Mouse (Mus musculus): ENCODE measurements around the gene Bmpr2. TPM values are rescaled to one million over a fixed set of nuclear protein-coding genes. Genes with fewer than 3 reads are reported as not detected.

Bmpr2 gene
- polyA plus RNA-seq, 1 experiment from 2014 or later = 12.1 TPM

DNA sequence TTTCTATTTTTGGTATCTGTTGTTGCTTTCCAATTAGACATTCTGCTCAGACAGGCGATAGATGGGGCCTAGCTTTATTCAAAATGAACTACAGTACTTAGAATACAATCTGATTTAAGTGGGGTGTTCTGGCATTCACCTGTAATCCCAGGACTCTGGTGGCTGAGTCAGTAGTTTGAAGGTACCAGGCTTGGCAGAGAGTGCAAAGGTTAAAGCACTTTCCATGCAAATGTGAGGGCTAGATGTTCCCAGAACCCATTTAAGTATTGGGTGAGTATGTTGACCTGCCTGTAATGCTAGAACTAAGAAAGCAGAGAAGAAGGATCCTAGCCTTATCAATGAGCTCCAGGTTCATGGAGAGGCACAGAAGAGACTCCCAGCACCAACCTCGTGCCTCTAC, 142.7 kb downstream of the Bmpr2 start:
- no peak overlapping the region for H3K27ac ChIP-seq
- H3K4me2 ChIP-seq = no peak overlapping the region
- ATAC-seq (ENCODE audit: low FRiP score) = no peak
- WGBS = 94% methylated on average over 2 of the region's 2 CpGs
- H3K9ac ChIP-seq = no peak overlapping the region
- no peaks in the 10 kb centered on the region for H3K36me3 ChIP-seq
- H3K4me3 ChIP-seq = no peak overlapping the region
- H3K4me1 ChIP-seq (replicated peaks) = no peaks in the 10 kb centered on the region
- H3K27me3 ChIP-seq = no peaks in the 10 kb centered on the region
- no peaks in the 10 kb centered on the region for H3K9me3 ChIP-seq

DNA sequence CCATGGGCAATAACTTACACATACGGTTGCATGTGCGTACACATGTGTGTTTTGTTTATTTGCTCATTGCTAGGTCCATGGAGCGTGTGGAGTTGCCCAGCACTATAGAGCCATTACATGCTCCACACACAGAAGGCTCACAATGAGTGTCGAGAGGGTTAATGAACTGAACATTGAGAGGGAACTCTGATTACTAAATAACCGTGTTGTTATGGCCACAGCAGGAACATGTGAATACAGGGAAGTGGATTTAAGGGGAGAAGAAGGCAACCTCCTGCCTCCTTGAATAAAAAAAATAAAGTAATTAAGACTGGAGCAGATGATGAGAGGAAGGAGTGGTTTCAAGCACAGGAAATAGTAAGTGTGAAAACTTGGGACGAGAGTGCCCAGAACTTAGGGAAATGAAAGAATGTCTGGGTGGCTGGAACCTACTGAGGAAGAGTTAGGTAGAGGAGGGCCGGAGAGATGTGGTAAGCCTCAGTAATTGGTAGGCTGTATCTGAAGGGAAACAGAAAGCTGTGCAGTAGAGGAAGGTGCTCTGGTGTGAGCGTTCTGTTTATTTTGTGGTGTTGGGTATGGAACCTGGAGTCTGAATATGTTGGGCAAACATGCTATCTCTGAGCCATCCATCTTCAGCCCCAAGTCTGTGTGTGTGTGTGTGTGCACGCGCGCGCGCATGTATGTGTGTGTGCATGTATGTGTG, 143.8 kb downstream of the Bmpr2 start:
- Histone ChIP-seq H3K9ac (no peak overlapping the region), H3K36me3 (no peaks in the 10 kb centered on the region), H3K4me2 (no peak overlapping the region), H3K9me3 (no peaks in the 10 kb centered on the region), H3K4me3 (no peak overlapping the region), H3K27me3 (no peaks in the 10 kb centered on the region), H3K27ac (no peak overlapping the region), H3K4me1 (replicated peaks) (no peaks in the 10 kb centered on the region)
- 90% methylated on average over 13 of the region's 13 CpGs for WGBS
- no peak for ATAC-seq (ENCODE audit: low FRiP score)

DNA sequence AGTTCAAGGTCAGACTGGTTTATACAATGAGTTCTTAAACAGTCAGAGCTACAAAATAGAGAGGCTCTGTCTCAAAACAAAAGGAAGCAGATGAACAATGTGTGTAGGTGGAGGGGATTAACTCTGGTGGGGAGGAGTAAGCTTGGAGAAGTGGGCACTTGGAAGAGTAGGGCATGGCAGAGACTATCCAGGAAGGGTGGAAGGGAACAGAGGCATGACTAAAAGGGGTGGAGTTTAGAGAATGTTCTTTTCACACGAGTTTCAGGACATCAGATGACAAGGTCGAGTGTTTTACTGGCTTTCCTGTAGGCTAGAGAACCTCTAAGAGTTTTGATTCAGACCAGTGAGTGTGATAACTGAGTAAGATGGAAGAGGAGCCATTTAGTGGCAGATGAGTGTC, 144.5 kb downstream of the Bmpr2 start:
- H3K4me3 ChIP-seq = no peak overlapping the region
- H3K27me3 ChIP-seq = no peaks in the 10 kb centered on the region
- ATAC-seq (ENCODE audit: low FRiP score) = no peak
- no peak overlapping the region for H3K9ac ChIP-seq
- no peak overlapping the region for H3K4me2 ChIP-seq
- H3K4me1 ChIP-seq (replicated peaks) = no peaks in the 10 kb centered on the region
- H3K9me3 ChIP-seq = no peaks in the 10 kb centered on the region
- H3K36me3 ChIP-seq = no peaks in the 10 kb centered on the region
- 61% methylated on average over 2 of the region's 2 CpGs for WGBS
- no peak overlapping the region for H3K27ac ChIP-seq

DNA sequence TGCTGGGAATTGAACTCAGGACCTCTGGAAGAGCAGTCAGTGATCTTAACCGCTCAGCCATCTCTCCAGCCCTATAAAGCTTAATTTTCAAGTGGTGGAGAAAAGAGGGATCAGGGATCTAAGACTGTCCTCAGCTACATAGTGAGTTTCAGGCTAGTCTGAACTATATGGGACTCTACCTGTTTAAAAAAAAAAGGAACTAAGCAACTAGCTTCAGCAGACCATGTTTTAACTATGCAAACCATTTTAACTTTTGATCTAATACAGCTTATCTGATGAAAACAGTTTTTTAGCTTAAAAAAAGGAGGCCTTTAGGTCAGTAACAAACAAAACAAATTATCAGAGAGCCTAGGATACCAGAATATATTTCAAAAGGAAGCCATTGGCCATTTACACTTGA, 147.7 kb downstream of the Bmpr2 start:
- Histone ChIP-seq H3K27ac (no peak overlapping the region), H3K4me3 (no peak overlapping the region), H3K27me3 (no peaks in the 10 kb centered on the region), H3K9ac (no peak overlapping the region), H3K4me2 (no peak overlapping the region), H3K36me3 (no peaks in the 10 kb centered on the region), H3K4me1 (replicated peaks) (peaks cover 22% of the 10 kb centered on the region), H3K9me3 (no peaks in the 10 kb centered on the region)
- no peak for ATAC-seq (ENCODE audit: low FRiP score)
- 95% methylated on average over 1 of the region's 1 CpGs for WGBS

DNA sequence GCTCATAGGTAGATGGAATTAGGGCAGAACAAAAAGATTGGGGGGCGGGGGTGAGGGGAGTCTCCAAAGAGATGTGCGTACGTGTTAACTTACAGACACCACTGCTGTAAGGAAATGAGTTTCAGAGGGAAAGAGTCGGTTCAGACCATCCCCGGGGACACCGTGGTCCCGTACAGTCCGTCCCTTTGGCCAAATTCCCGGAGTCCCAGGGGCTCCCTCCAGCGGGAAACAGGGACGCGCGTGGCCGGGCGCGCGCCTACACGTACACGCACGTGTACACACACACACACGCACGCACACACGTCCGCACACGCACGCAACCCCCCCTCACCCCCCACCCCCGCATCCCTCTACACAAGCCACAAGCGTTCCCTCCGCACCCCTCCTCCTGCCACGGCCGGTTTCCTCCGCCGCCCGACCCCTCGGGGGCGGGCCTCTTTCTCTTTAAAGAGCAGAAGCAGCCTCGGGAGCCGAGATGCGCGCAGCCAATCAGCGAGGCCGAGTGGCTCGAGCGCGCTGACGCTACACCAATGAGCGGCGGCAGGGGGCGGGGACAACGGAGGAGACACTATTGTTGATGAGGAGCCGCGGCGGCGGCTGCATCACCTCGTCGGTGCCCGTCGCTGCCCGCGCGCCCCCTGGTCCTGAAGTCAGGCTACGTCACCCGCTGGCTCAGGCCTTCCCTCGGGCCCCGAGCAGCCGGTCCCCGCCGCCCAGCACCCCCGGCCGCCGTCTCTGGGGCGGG, 149.4 kb downstream of the Bmpr2 start, which contains the start of gene Fam117b:
Fam117b (plus strand) TSS at position 594 of the 745 bp plus-strand sequence.
- Histone ChIP-seq H3K4me1 (replicated peaks) (peaks cover 28% of the 10 kb centered on the region), H3K27me3 (no peaks in the 10 kb centered on the region), H3K4me3 (peak within 1 kb of the TSS; percentile 98), H3K27ac (peak within 1 kb of the TSS; percentile 98), H3K9ac (peak within 1 kb of the TSS; percentile 98), H3K9me3 (no peaks in the 10 kb centered on the region), H3K4me2 (peak within 1 kb of the TSS; percentile 78), H3K36me3 (no peaks in the 10 kb centered on the region)
- peak; percentile 97 for ATAC-seq (ENCODE audit: low FRiP score)
- under 1% methylated on average over 69 of the region's 72 CpGs for WGBS

DNA sequence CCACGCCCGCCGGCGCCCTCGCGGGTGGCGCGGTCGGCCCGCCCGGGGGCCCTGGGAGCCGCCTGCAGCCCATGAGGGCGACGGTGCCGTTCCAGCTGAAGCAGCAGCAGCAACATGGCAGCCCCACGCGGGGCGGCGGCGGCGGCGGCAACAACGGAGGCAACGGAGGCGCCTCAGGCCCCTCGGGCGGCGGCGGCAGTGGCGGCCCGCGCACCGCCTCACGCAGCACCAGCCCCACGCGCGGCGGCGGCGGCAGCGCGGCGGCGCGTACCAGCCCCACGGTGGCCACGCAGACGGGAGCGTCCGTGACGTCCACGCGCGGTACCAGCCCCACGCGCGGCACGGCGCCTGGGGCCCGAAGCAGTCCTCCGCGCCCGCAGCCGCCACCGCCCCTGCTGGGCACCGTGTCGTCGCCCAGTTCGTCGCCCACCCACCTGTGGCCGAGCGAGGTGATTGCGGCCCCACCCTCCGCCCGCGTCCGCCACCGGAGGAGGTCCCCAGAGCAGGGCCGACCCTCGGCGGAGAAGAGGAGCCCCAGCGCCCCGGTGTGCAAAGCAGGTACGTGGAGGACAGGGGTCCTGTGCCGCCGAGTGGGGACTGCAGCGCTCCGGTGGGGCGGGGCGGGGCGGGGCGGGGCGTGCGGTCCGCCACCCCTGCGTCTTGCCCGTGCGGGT, 150.1 kb downstream of the Bmpr2 start:
- peak overlapping the region; percentile 78 for H3K4me2 ChIP-seq
- WGBS = 0% methylated on average over 56 of the region's 98 CpGs
- no peaks in the 10 kb centered on the region for H3K36me3 ChIP-seq
- H3K27ac ChIP-seq = peak overlapping the region; percentile 98
- H3K4me1 ChIP-seq (replicated peaks) = peaks cover 34% of the 10 kb centered on the region
- peak; percentile 64 for ATAC-seq (ENCODE audit: low FRiP score)
- peak overlapping the region; percentile 98 for H3K9ac ChIP-seq
- peak overlapping the region; percentile 98 for H3K4me3 ChIP-seq
- no peaks in the 10 kb centered on the region for H3K9me3 ChIP-seq
- no peaks in the 10 kb centered on the region for H3K27me3 ChIP-seq

DNA sequence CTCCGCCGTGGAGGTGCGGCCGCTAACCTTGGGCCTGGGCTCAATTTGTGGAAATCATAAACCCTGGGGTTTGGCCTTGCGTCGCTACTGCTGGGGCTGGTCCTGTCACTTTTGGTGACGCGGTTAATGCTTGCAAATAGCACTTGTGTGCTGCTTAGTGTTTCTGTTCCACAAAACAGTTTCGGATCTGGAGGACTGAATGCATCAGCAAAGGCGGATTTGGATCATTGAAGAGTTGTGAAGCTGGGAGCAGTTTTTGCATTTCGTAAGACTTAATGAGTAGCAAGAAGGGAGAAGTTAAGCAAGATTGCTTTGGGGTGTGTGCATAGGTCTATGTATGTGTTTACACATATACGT, 150.6 kb downstream of the Bmpr2 start:
- Histone ChIP-seq H3K27ac (peak overlapping the region; percentile 98), H3K4me2 (peak overlapping the region; percentile 78), H3K9ac (peak overlapping the region; percentile 98), H3K27me3 (no peaks in the 10 kb centered on the region), H3K4me3 (peak overlapping the region; percentile 98), H3K36me3 (no peaks in the 10 kb centered on the region), H3K9me3 (no peaks in the 10 kb centered on the region), H3K4me1 (replicated peaks) (peaks cover 34% of the 10 kb centered on the region)
- ATAC-seq (ENCODE audit: low FRiP score) = no peak
- 5% methylated on average over 12 of the region's 12 CpGs for WGBS

DNA sequence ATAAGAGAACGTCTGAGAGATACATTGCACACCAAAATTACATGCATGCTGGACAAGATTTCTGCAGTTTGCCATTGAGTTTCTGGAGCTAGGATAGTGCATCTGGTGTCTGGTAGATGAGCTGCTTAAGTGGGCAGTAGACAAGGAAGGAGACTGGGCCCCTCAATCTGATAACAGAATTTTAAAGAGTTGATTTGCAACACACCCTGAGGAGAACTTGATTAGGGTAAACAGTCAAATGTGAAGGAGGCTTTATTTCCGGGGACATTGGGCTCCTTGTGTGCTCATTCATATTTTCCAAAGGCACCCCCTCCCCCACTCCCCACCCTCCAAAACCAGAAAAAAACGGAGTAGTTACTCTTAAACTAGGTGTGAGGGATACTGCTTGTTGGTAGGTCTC, 151.6 kb downstream of the Bmpr2 start:
- H3K27ac ChIP-seq = no peak overlapping the region
- no peaks in the 10 kb centered on the region for H3K9me3 ChIP-seq
- H3K4me3 ChIP-seq = peak overlapping the region; percentile 98
- peaks cover 34% of the 10 kb centered on the region for H3K4me1 ChIP-seq (replicated peaks)
- H3K36me3 ChIP-seq = no peaks in the 10 kb centered on the region
- H3K4me2 ChIP-seq = peak overlapping the region; percentile 78
- peak overlapping the region; percentile 98 for H3K9ac ChIP-seq
- no peak for ATAC-seq (ENCODE audit: low FRiP score)
- 71% methylated on average over 3 of the region's 3 CpGs for WGBS
- H3K27me3 ChIP-seq = no peaks in the 10 kb centered on the region

DNA sequence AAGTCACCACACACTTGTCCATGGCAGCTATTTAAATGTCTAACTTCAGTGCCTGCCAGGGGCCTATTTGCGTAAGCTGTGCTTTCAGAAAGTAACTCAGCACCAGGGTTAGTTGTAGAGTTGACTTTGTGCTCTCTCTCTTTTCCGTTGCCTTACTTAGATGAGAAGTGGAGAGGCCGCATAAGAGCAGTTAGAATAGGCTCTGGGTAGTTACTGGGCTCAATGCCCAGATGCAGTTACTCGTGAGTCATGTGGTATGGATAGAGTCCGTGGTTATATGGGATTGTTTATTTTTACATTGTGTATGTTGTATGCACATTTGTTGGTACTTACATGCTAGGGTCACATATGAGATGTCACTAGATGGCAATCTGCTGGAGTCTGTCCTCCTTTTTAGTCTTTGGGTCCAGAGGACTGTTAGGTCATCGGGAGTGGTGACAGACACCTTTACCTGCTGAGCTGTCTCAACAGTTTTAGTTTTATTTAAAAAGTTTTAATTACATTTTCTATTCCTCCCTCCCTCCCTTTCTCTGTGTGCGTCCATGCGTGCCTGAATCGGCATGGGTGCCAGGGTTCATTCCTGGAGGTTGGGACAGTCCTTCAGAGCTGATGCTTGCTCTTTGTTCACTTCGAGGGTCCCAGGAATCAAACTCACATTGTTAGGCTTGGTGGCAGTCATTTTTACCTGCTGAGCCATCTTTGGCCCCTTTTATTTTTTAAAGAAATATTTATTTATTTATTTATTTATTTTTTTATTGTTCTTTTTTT, 152.8 kb downstream of the Bmpr2 start:
- no peak overlapping the region for H3K27ac ChIP-seq
- peak overlapping the region; percentile 78 for H3K4me2 ChIP-seq
- H3K9ac ChIP-seq = no peak overlapping the region
- H3K4me1 ChIP-seq (replicated peaks) = peaks cover 34% of the 10 kb centered on the region
- H3K27me3 ChIP-seq = no peaks in the 10 kb centered on the region
- no peak overlapping the region for H3K4me3 ChIP-seq
- no peaks in the 10 kb centered on the region for H3K9me3 ChIP-seq
- no peaks in the 10 kb centered on the region for H3K36me3 ChIP-seq
- ATAC-seq (ENCODE audit: low FRiP score) = no peak
- WGBS = 73% methylated on average over 10 of the region's 10 CpGs

DNA sequence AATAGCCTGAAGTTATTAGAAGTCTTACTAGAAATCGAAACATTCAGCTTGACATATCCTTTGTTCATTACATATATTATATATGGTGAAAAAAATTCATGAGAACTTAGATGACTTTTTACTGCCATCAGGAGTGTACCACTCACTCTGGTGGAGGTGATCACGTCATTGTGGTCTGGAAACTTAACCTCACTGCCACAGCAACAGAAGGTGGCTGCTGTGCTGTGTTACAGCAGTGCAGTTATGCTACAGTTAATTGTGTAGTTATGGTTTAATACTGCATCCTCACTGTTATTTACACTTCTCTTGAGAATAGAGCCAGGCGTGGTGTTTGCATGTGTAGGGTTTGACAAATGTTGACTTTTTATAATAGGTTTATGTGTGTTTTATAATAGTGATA, 154.2 kb downstream of the Bmpr2 start:
- Histone ChIP-seq H3K27me3 (no peaks in the 10 kb centered on the region), H3K36me3 (peaks cover 1% of the 10 kb centered on the region; the same call in 1 of the 2 replicates), H3K9ac (no peak overlapping the region), H3K9me3 (peaks cover 1% of the 10 kb centered on the region; the same call in 1 of the 2 replicates), H3K4me3 (no peak overlapping the region), H3K27ac (no peak overlapping the region), H3K4me1 (replicated peaks) (peaks cover 34% of the 10 kb centered on the region), H3K4me2 (no peak overlapping the region)
- 80% methylated on average over 3 of the region's 3 CpGs for WGBS
- ATAC-seq (ENCODE audit: low FRiP score) = no peak

DNA sequence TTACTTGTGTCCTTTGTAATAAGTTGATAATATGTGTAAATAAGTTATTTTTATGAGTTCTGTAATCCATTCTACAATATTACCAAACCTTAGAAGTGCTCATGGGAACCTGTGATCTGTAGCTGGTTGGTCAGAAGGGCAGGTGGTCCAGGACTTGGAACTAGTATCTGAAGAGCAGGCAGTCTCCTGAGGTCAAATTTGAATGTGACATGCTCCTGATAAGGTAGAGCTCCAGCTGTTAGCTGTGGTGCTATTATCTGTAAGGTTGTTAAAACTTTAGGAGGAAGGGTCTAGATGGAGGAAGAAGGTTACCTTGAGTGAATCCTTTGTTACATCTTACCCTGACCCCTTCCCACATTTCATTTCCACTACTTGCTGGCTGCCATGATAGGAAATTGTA, 154.9 kb downstream of the Bmpr2 start:
- ATAC-seq (ENCODE audit: low FRiP score) = no peak
- Histone ChIP-seq H3K27ac (no peak overlapping the region), H3K4me2 (no peak overlapping the region), H3K9me3 (peaks cover 4% of the 10 kb centered on the region; the same call in 1 of the 2 replicates), H3K27me3 (no peaks in the 10 kb centered on the region), H3K9ac (no peak overlapping the region), H3K4me3 (no peak overlapping the region), H3K4me1 (replicated peaks) (peaks cover 34% of the 10 kb centered on the region), H3K36me3 (peaks cover 4% of the 10 kb centered on the region; the same call in 1 of the 2 replicates)

DNA sequence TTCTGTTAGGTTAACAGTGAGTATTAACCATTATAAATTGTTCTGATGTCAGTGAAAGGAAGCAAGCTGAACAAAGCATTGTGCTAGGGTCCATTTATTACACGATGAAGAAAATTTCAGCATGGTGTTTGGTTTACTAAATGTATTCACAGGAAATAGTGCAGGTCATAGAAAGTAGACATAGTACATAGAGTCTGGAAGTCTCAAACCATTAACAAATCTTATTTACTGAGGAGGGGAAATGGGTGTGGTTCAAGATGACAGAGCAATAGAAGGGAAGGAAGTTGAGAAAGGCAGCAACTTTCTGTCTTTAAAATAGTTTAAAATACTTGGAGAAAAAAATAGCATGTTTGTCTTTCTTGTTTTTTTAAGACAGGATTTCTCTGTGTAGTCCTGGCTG, 160.0 kb downstream of the Bmpr2 start:
- Histone ChIP-seq H3K9me3 (peaks cover 4% of the 10 kb centered on the region; the same call in 1 of the 2 replicates), H3K4me2 (no peak overlapping the region), H3K36me3 (peaks cover 4% of the 10 kb centered on the region; the same call in 1 of the 2 replicates), H3K4me1 (replicated peaks) (0 out of 2 replicates have a peak, but pooled peaks cover 10% of the 10 kb centered on the region), H3K9ac (no peak overlapping the region), H3K27ac (no peak overlapping the region), H3K4me3 (no peak overlapping the region), H3K27me3 (no peaks in the 10 kb centered on the region)
- no peak for ATAC-seq (ENCODE audit: low FRiP score)
- 62% methylated on average over 1 of the region's 1 CpGs for WGBS
